Mouse (Mus musculus) spleen, postnatal 14 days (tissue): Measurements from ENCODE around the gene Ccar1.
"Not testable (repeated sequence)": the region's sequence is repeated elsewhere in the genome, so short reads cannot be mapped to it uniquely, and the experiment has no call there.

Experiments used
- DNase-seq, 2 experiments: peaks; one replicate each; pipeline ENCODE4 v3.0.0; 2021 to 2022; ENCODE audit warnings: low spot score in 2 of 2

Gene Ccar1

GRCm38 (mm10) chr10:62725771-62726687 is 66.1 kb downstream of the Ccar1 start, which contains the start of gene Stox1:
Gene Stox1, minus strand, starts transcription at chr10:62726128.
- peak; percentile 9 to 30 for DNase-seq

DNA sequence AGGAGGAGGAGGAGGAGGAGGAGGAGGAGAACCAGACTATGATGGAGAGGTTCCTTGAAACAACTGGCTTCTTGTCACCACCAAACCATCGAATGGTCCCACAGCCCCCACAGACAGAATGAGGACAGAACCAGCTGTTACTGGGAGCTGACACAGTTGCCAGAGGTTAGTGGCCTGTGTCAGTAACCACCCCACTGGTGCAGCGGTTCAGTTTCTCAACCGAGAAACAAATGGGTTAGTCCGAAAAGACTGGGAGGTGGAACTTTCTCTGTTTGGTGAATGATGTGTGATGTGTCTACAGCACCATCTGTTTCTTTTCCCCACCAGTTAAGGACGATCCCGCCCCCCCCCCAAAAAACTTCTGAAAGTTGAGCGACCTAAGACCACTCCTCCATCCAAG is 67.2 kb downstream of the Ccar1 start:
- DNase-seq, result no peak

DNA sequence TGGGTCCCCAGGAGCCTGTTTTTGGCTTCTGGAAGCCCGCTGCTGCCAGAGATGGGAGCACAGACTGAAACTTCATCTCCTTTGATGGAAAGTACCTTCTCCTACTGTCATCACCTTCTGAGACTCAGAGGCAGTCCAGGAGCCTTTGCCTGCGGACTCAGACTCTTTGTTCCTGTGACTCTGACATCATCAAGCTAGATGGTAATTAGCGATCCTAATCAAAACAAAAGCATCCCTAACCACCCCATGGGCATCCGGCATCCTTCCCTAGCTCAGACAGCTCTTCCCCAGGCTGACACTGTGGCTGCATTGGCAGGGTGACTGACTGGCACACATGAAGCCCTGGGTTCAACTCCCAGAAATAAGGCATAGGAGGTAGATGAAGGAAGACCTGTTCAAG is 69.4 kb downstream of the Ccar1 start:
- DNase-seq, result no peak

GRCm38 (mm10) chr10:62720574-62720973 is 71.5 kb downstream of the Ccar1 start:
- not testable (repeated sequence) for DNase-seq

GRCm38 (mm10) chr10:62713457-62713856 is 78.6 kb downstream of the Ccar1 start:
- DNase-seq, result no peak

DNA sequence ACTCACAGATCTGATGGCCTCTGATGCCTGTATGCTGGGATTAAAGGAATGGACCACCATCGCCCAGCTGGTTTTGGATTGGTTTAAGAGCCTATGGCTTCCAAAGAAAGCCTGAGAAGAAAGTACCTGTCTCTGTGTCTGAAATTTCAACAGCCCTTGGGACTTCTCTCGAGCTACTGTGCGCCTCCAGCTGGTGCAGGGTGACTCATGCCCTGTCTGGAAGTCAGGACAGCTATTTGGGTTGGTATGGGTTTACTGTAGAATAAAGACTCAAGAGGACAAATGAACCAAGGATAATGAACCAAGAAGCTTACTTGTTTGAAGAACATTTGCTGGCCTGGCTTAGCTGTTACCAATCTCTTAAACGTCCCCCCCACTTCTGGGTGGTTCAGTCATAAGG is 88.5 kb downstream of the Ccar1 start:
- no peak for DNase-seq

GRCm38 (mm10) chr10:62702436-62702835 is 89.7 kb downstream of the Ccar1 start:
- no peak for DNase-seq
